Mouse (Mus musculus) thymus, adult 2 months (tissue): ENCODE data around the gene Tubd1. TPM values are rescaled to one million over a fixed set of nuclear protein-coding genes. Genes with fewer than 3 reads are reported as not detected.

Experiments used
- DNase-seq: peaks from one replicate; pipeline ENCODE4 v3.0.0; 2021
- H3K27ac ChIP-seq: fragments of 200-500 bp; 2 replicates; pipeline ENCODE4 v1.5.1; 2012; ENCODE audit warnings: low read length, control low read depth; ENCODE audit not compliant: control insufficient read depth, insufficient read depth
- H3K27me3 ChIP-seq: fragments of 200-500 bp; 2 replicates; pipeline ENCODE4 v1.6.1; 2012; ENCODE audit warnings: mild to moderate bottlenecking, low read length, moderate library complexity, mixed read lengths; ENCODE audit not compliant: control insufficient read depth, insufficient read depth
- H3K36me3 ChIP-seq: fragments of 200-500 bp; 2 replicates; pipeline ENCODE4 v1.6.1; 2012; ENCODE audit warnings: mild to moderate bottlenecking, low read length, moderate library complexity; ENCODE audit not compliant: control insufficient read depth, insufficient read depth
- H3K4me1 ChIP-seq: fragments of 200-500 bp; replicated peaks from 2 replicates; pipeline ENCODE4 v1.6.1; 2012; ENCODE audit warnings: low read length; ENCODE audit not compliant: control insufficient read depth, insufficient read depth
- H3K4me3 ChIP-seq: fragments of 200-500 bp; 2 replicates; pipeline ENCODE4 v1.5.1; 2012; ENCODE audit warnings: mild to moderate bottlenecking, low read length, control low read depth, moderate library complexity; ENCODE audit not compliant: control insufficient read depth, insufficient read depth
- CTCF ChIP-seq: fragments of 200-500 bp; IDR thresholded peaks from 2 replicates; pipeline ENCODE4 v1.5.1; 2012; ENCODE audit warnings: mild to moderate bottlenecking, control low read depth, low read length, moderate library complexity, borderline replicate concordance; ENCODE audit not compliant: control insufficient read depth, poor library complexity, insufficient read depth; ENCODE audit errors: extremely low read depth
- POLR2A ChIP-seq: fragments of 200-500 bp; IDR thresholded peaks from 2 replicates; pipeline ENCODE4 v1.6.1; 2012; ENCODE audit warnings: mild to moderate bottlenecking, low read length, control low read depth, moderate library complexity; ENCODE audit not compliant: control insufficient read depth, poor library complexity, insufficient read depth; ENCODE audit errors: extremely low read depth
- WGBS: fragments of 180-500 bp; shearing (Covaris S2); methylation state at CpG from one replicate; pipeline ENCODE4 v1.1.7; 2018; 5-methylcytosine and 5-hydroxymethylcytosine counted together
- polyA plus RNA-seq: library from polyadenylated mRNA; depleted of rRNA; stranded (reverse); fragments of >200 nt; gene quantifications from 2 replicates; pipeline ENCODE4 v1.2.3, GENCODE M21; 2012

The Tubd1 gene
- polyA plus RNA-seq, 1 experiment, result 5.9 TPM

GRCm38 (mm10) chr11:86534201-86534910 is 10.4 kb upstream of the Tubd1 start:
- WGBS, result 92% methylated on average over 5 of the region's 5 CpGs
- Histone ChIP-seq H3K4me3 (no peak overlapping the region), H3K36me3 (peaks cover 30% of the 10 kb centered on the region), H3K27ac (no peak overlapping the region), H3K4me1 (peaks cover 2% of the 10 kb centered on the region), H3K27me3 (no peaks in the 10 kb centered on the region)
- TF ChIP-seq CTCF (no peak), POLR2A (no peak)
- no peak for DNase-seq

- Histone ChIP-seq H3K36me3 (peaks cover 4% of the 10 kb centered on the region), H3K27ac (peak overlapping the region; percentile 96), H3K4me1 (peaks cover 6% of the 10 kb centered on the region), H3K4me3 (no peak overlapping the region), H3K27me3 (no peaks in the 10 kb centered on the region)
- no peak for TF ChIP-seq POLR2A
- no peak for TF ChIP-seq CTCF
- 44% methylated on average over 4 of the region's 4 CpGs for WGBS
- DNase-seq, result peak; percentile 41
Observed at GRCm38 (mm10) chr11:86538786-86539185, 6.0 kb upstream of the Tubd1 start.

- Histone ChIP-seq H3K4me3 (no peak overlapping the region), H3K27me3 (no peaks in the 10 kb centered on the region), H3K36me3 (no peaks in the 10 kb centered on the region), H3K4me1 (peaks cover 6% of the 10 kb centered on the region), H3K27ac (peak overlapping the region; percentile 35)
- no peak for TF ChIP-seq POLR2A
- no peak for TF ChIP-seq CTCF
- WGBS, result 60% methylated on average over 6 of the region's 6 CpGs
- no peak for DNase-seq
Observed at GRCm38 (mm10) chr11:86539716-86540475, 4.9 kb upstream of the Tubd1 start.

GRCm38 (mm10) chr11:86540476-86540845 is 4.3 kb upstream of the Tubd1 start:
- Histone ChIP-seq H3K36me3 (no peaks in the 10 kb centered on the region), H3K27me3 (no peaks in the 10 kb centered on the region), H3K27ac (no peak overlapping the region), H3K4me3 (no peak overlapping the region), H3K4me1 (peaks cover 6% of the 10 kb centered on the region)
- TF ChIP-seq POLR2A, result no peak
- TF ChIP-seq CTCF, result no peak
- WGBS, result 86% methylated on average over 2 of the region's 2 CpGs
- DNase-seq, result no peak

GRCm38 (mm10) chr11:86542851-86543250 is 1.9 kb upstream of the Tubd1 start:
- WGBS, result 84% methylated on average over 1 of the region's 1 CpGs
- TF ChIP-seq POLR2A, result no peak
- no peak for TF ChIP-seq CTCF
- Histone ChIP-seq H3K27me3 (no peaks in the 10 kb centered on the region), H3K4me3 (no peak overlapping the region), H3K27ac (no peak overlapping the region), H3K36me3 (no peaks in the 10 kb centered on the region), H3K4me1 (peaks cover 7% of the 10 kb centered on the region)
- DNase-seq, result no peak

- Histone ChIP-seq H3K4me1 (peaks cover 7% of the 10 kb centered on the region), H3K36me3 (peaks cover 2% of the 10 kb centered on the region; the same call in 1 of the 2 replicates), H3K27me3 (no peaks in the 10 kb centered on the region), H3K27ac (peak overlapping the region; percentile 57), H3K4me3 (peak overlapping the region; percentile 61)
- under 1% methylated on average over 50 of the region's 50 CpGs for WGBS
- TF ChIP-seq POLR2A (no peak), CTCF (no peak)
- DNase-seq, result peak; percentile 58
Observed at GRCm38 (mm10) chr11:86543960-86544638, 692 bp upstream of the Tubd1 start.
